Mouse (Mus musculus) Patski (cell line): ENCODE data around the gene Tmem115. TPM values are rescaled to one million over a fixed set of nuclear protein-coding genes. Genes with fewer than 3 reads are reported as not detected.
A peak's percentile ranks its signal among the peaks of the same experiment; 100 is the strongest.

Experiments
- ATAC-seq: fragments of 100-300 bp; one replicate; pipeline ENCODE4 v1.8.0; 2021
- CTCF ChIA-PET: fragments of 350-600 bp; sonication (Branson Sonifier 250); formaldehyde crosslinking; loops from one replicate; lab custom pipeline; 2022; ENCODE audit warnings: inconsistent platforms; lab: Charles Lee
- POLR2A ChIA-PET: fragments of 350-600 bp; sonication (Branson Sonifier 250); formaldehyde crosslinking; loops from one replicate; lab custom pipeline; 2022; ENCODE audit warnings: antibody characterized with exemption, inconsistent platforms; lab: Charles Lee
- DNase-seq: peaks from one replicate; pipeline ENCODE4 v3.0.0-alpha.2; 2011; ENCODE audit warnings: low read depth, low spot score
- H3K27me3 ChIP-seq: fragments of 371-371 bp; one replicate; pipeline ENCODE4 v1.5.1; 2021
- CTCF ChIP-seq: fragments of 100-300 bp; IDR thresholded peaks from one replicate; pipeline ENCODE4 v1.5.1; 2021
- in situ Hi-C: fragments of 300-500 bp; cut with MboI; formaldehyde crosslinking; loops from 3 replicates; pipeline ENCODE4 v1.11.1; 2018; ENCODE audit warnings: low pct_unique_long_range_greater_than_20kb, mixed read lengths
- polyA plus RNA-seq: library from polyadenylated mRNA; unstranded; gene quantifications from one replicate; pipeline ENCODE4 v1.2.3, GENCODE M21; 2021

Gene Tmem115
- polyA plus RNA-seq, 1 experiment from 2014 or later, result 41.1 TPM

DNA sequence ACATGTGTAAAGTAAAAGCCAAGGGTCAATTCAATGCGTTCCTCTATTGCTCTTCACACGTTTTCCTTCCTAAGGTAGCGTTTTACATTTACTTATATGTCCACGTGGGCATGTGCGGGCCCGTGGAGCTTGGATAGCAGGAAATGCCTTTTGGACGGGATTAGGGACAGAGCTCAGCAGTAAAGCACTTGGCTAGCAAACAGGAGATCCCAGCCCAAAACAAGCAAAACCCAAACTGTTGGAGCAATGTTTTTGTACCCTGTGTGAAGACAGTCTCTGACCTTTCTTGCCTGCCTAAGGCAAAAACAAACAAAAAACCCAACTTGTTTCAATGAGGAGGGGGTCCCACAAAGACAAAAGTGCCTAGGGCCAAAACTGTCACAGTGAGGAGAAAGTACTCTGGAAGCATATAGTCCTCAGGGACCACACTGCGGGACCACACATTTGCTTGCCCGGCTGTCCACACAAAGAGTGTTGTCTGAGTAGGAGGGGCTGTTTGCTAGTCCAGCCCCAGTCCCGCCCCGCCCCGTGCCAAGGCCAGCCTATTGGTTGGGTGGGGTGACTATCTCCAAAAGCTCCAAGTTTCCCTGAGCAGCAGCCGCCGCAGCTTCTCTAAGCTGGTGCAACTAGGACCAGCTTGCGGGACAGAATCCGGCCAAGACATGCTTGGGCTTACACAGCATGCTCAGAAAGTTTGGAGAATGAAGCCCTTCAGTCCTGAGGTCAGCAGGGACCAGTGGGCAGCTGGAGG lies 42.8 kb downstream of the Tmem115 start, which contains the start of gene Hyal1:
Hyal1 (plus strand) TSS at position 571 of the 751 bp plus-strand sequence.
- DNase-seq (no peak), ATAC-seq (no peak)
- H3K27me3 ChIP-seq, result no peaks in the 10 kb centered on the region
- TF ChIP-seq CTCF, result no peak
- in situ Hi-C loops, result no loop called here
- CTCF ChIA-PET, result interaction anchor here (1.2 kb wide), 1 partner anchor 11 kb away, joined by 4 read pairs; no protein-coding TSS in a partner anchor
- POLR2A ChIA-PET, result no interaction called here

DNA sequence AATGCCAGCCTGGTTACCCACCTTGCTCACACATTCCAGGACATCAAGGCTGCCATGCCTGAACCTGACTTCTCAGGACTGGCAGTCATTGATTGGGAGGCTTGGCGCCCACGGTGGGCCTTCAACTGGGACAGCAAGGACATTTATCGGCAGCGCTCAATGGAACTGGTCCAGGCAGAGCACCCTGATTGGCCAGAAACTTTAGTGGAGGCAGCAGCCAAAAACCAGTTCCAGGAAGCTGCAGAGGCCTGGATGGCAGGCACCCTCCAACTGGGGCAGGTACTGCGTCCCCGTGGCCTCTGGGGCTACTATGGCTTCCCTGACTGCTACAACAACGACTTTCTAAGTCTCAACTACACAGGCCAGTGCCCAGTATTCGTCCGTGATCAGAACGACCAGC lies 44.1 kb downstream of the Tmem115 start:
- ChIA-PET POLR2A (no interaction called here), CTCF (interaction anchor here (2.8 kb wide), 1 partner anchor 12 kb away, joined by 9 read pairs; no protein-coding TSS in a partner anchor)
- TF ChIP-seq CTCF, result no peak
- no peaks in the 10 kb centered on the region for H3K27me3 ChIP-seq
- ATAC-seq (no peak), DNase-seq (no peak)
- in situ Hi-C loops, result no loop called here

DNA sequence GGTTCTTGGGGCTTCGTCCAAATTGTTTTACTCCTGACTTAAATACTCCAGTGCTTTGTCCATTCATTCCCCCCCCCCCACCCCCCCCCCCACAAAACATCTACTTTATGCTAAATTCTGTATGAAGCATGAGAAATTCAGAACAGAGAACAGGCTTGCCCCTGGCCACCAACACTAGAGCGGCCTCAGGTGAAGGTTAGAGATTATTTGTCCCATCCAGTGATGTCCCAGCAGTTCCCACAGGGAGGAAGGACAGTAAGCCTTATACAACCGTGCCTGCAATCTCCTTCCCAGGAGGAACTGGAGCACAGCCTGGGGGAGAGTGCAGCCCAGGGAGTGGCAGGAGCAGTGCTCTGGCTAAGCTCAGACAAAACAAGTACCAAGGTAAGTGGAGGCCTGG lies 44.8 kb downstream of the Tmem115 start, which contains the start of gene Naa80:
Naa80 (plus strand) TSS at position 301 of the 400 bp plus-strand sequence.
- ChIA-PET POLR2A (interaction anchor here (1.2 kb wide), 1 partner anchor 9 kb away, joined by 4 read pairs; the partner anchor contains the start of gene Ifrd2), CTCF (interaction anchor here (2.8 to 2.9 kb wide), 2 partner anchors 9 to 13 kb away, joined by 9 to 19 read pairs; partner anchors contain the start of gene Hyal2)
- H3K27me3 ChIP-seq, result no peaks in the 10 kb centered on the region
- in situ Hi-C loops, result no loop called here
- no peak for DNase-seq
- no peak for ATAC-seq
- TF ChIP-seq CTCF, result no peak

DNA sequence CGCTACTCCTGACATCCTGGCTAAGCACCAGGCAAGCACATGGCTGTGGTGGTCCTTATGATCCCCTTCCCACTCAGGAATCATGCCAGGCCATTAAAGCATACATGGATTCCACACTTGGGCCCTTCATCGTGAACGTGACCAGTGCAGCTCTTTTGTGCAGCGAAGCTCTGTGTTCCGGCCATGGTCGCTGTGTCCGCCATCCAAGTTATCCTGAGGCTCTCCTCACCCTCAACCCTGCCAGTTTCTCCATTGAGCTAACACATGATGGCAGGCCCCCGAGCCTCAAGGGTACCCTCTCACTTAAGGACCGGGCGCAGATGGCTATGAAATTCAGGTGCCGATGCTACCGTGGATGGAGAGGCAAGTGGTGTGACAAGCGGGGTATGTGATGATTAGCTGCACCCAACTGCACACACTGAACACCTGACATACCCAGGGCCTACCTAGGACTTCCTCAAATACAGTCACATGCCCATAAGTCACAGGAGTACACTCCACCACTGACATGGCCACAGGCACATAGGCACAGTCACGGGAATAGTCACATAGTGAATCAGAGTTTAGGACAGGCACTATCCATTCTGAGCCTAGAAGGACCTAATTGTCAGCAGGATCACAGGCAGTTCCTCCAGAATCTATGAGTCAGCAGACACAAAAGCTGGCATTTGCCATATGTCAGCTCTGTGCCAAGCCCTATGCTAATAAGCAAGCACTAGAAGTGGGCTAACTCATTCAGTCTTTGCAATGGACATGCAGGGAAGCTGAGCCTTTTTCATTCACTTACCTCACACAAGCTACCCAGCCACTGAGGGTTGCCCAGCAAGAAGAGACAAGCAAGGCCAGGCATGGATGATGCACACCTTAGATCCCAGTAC lies 45.5 kb downstream of the Tmem115 start:
- ATAC-seq, result peak; percentile 40
- in situ Hi-C loops, result no loop called here
- no peak for DNase-seq
- H3K27me3 ChIP-seq, result no peaks in the 10 kb centered on the region
- ChIA-PET POLR2A (interaction anchor here (0.5 to 3.2 kb wide), 4 partner anchors 8 to 295 kb away, joined by 3 to 9 read pairs (median 4); partner anchors contain the start of genes Ifrd2 and Tusc2), CTCF (interaction anchor here (1.2 to 2.9 kb wide), 5 partner anchors 9 to 65 kb away, joined by 3 to 19 read pairs (median 9); partner anchors contain the start of gene Hyal2)
- TF ChIP-seq CTCF, result no peak

DNA sequence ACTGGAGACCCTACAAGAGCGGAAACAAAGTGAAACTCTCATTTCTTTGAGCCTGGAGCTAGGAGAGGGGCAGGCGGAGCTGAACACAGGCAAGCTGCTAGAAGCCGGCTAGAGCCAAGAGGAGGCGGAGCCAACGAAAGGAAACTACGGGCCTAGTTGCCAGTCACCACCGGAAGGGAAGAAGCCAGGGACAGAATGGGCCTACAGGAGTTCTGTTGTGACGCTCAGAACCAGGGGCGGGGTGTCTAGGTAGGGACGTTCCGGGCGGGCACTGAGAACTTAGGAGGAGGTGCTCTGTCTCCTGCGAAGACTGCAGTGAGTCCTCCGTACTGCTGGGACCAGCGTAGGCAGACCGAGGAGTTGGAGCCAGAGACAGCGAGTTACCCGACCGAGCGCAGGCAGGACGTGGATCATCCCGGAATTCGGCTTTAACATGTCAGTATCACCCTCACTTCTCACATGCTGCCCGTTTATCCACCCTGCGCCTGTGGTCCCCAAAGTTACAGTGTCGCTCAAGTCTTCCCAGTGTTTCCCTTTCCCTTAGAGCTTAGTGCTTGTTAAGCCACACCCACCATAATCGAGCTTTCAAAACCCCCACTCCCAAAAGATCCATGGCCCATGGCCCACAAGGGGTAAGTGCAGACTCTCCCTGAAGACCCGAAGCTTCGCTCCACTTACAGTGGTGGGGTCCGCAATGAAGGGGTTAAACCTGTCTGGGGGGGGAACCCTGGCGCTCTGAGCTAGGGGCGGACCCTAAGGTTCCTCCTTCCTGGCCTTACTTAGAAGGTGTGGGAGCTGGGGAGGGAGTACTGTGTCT lies 47.0 kb downstream of the Tmem115 start, which contains the start of gene Hyal3:
Hyal3 (plus strand) TSS at position 318 of the 817 bp plus-strand sequence.
- peak; percentile 69 for ATAC-seq
- ChIA-PET POLR2A (interaction anchor here (0.5 to 3.2 kb wide), 4 partner anchors 11 to 28 kb away, joined by 3 to 9 read pairs (median 6); partner anchors contain the start of gene Tusc2), CTCF (interaction anchor here (1.0 to 2.9 kb wide), 6 partner anchors 11 to 64 kb away, joined by 3 to 19 read pairs (median 7); partner anchors contain the start of gene Hyal2)
- in situ Hi-C loops, result no loop called here
- TF ChIP-seq CTCF, result no peak
- H3K27me3 ChIP-seq, result no peaks in the 10 kb centered on the region
- DNase-seq, result no peak

DNA sequence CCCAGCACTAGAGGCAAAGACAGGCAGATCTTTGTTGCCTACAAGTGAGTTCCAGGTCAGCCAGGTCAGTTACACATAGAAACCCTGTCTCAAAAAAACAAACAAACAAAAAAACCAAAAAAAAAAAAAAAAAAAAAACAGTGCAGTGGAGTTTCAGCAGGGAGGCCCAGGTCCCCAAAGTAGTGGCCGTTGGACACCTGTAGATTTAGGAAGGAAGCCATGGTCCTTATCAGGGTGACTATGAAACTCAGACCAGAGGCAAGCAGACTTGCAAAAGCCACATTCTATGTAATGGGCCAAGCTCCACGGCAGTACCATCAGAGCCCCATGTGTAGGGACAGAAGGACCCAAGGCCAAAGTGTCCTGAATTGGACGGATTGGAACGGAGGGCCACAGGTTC lies 47.8 kb downstream of the Tmem115 start:
- CTCF ChIA-PET, result interaction anchor here (1.0 kb wide), 1 partner anchor 44 kb away, joined by 3 read pairs; no protein-coding TSS in a partner anchor
- TF ChIP-seq CTCF, result no peak
- no peak for ATAC-seq
- DNase-seq, result no peak
- in situ Hi-C loops, result no loop called here
- POLR2A ChIA-PET, result interaction anchor here (0.5 to 3.2 kb wide), 3 partner anchors 12 to 27 kb away, joined by 3 to 9 read pairs (median 8); partner anchors contain the start of gene Tusc2
- H3K27me3 ChIP-seq, result no peaks in the 10 kb centered on the region

DNA sequence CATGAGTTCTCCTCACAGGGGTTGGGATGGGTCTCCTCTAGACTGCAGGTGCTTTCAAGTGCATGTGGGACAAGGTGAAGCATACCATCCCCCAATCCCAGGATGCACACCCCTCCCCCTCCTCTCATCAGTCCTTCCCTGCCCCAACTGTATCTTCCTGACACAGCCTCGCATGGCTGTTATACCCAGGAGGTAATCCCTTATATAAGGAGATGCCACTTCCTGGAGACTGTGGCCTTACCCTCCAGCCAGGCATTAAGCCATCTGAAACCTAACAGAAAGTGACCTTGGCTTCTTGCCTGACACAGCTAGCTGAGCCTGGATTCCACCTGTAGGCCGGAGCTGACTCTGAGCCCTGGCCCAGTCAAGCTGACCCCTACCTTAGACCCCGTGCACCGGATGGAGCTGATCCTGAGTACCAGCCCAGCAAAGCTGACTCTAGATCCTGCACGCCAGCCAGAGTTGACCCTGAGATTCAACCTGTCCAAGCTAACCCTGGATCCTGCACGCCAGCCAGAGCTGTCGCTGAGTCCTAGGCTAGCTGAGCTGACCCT lies 48.8 kb downstream of the Tmem115 start:
- DNase-seq (no peak), ATAC-seq (no peak)
- TF ChIP-seq CTCF, result no peak
- no peaks in the 10 kb centered on the region for H3K27me3 ChIP-seq
- in situ Hi-C loops, result no loop called here
- POLR2A ChIA-PET, result interaction anchor here (1.1 to 3.2 kb wide), 2 partner anchors 17 to 20 kb away, joined by 3 to 9 read pairs; partner anchors contain the start of gene Tusc2
- CTCF ChIA-PET, result no interaction called here

DNA sequence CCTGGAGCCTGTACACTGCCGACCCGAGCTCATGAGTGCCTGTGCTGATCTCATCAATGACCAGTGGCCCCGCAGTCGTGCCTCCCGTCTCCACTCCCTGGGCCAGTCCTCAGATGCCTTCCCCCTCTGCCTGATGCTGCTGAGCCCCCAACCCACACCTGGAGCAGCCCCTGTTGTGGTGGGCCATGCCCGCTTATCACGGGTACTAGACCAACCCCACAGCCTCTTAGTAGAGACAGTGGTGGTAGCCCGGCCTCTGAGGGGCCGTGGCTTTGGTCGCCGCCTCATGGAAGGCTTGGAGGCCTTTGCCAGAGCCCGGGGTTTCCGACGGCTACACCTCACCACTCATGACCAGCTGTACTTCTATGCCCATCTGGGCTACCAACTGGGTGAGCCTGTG lies 49.4 kb downstream of the Tmem115 start:
- DNase-seq, result no peak
- ChIA-PET POLR2A (no interaction called here), CTCF (no interaction called here)
- H3K27me3 ChIP-seq, result no peaks in the 10 kb centered on the region
- in situ Hi-C loops, result no loop called here
- no peak for ATAC-seq
- TF ChIP-seq CTCF, result no peak

DNA sequence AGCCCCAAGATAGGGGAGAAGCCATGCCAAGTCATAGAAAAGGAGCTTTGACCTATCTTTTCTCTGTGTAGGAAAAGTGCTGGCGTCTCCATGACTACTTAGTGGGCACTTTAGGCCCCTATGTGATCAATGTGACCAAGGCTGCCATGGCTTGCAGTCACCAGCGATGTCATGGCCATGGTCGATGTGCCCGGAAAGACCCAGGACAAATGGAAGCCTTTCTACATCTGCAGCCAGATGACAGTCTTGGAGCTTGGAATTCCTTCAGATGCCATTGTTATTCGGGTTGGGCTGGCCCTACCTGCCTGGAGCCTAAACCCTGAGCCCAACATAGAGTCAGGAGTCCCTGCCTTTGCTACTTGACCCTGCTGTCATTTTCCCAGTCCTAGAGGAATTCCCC lies 52.8 kb downstream of the Tmem115 start:
- ChIA-PET POLR2A (interaction anchor here (1.5 kb wide), 1 partner anchor 32 kb away, joined by 3 read pairs; no protein-coding TSS in a partner anchor), CTCF (interaction anchor here (1.5 to 1.6 kb wide), 2 partner anchors 17 to 21 kb away, joined by 3 to 5 read pairs; no protein-coding TSS in a partner anchor)
- TF ChIP-seq CTCF, result no peak
- ATAC-seq (no peak), DNase-seq (no peak)
- in situ Hi-C loops, result no loop called here
- H3K27me3 ChIP-seq, result no peaks in the 10 kb centered on the region
